Mouse (Mus musculus): ENCODE results near the gene Vmn2r19.
"Not testable (repeated sequence)": the region's sequence is repeated elsewhere in the genome, so short reads cannot be mapped to it uniquely, and the experiment has no call there.

DNA sequence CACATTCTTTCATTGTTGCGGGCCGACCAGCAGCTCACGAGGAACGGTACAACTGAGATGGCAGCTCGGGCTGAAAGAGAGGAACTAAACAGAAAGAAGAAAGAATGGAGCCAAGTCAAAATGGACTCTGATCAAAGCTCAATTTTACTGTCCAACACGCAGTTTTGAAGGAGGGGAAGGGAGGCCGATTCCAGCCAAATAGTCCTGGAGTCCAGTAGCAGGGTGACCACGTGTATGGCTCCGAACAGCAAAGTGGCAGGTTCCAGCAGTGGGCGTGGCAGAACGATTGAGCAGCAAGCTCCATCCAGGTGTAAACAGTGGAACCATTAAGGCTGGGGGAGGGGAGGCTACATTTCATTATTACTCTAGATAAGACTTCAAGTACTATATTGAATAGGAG is 14.6 kb upstream of the Vmn2r19 start:
- not testable (repeated sequence) for TF ChIP-seq CTCF, EP300 (IDR thresholded peaks at IDR 0.05; ENCODE audit: low read depth)

All from liver, embryonic 14.5 days (tissue).